Mouse (Mus musculus) hindbrain, embryonic 11.5 days (tissue): ENCODE results near the gene Bspry. TPM values are rescaled to one million over a fixed set of nuclear protein-coding genes. Genes with fewer than 3 reads are reported as not detected.
A peak's percentile ranks its signal among the peaks of the same experiment; 100 is the strongest.

Experiments
- ATAC-seq: fragments of 200-750 bp; cut with Nextera tagmentation; 2 replicates; pipeline ENCODE4 v1.8.0; 2017; ENCODE audit warnings: mild to moderate bottlenecking, moderate TSS enrichment, moderate library complexity; ENCODE audit not compliant: low FRiP score
- DNase-seq: peaks from one replicate; pipeline ENCODE4 v3.0.0-alpha.2; 2015; ENCODE audit warnings: low spot score
- H3K27ac ChIP-seq: fragments of 300-500 bp; sonication (generic); 2 replicates; pipeline ENCODE4 v1.5.1; 2014; ENCODE audit warnings: mild to moderate bottlenecking, low read depth, low read length
- H3K27me3 ChIP-seq: fragments of 300-500 bp; sonication (generic); 2 replicates; pipeline ENCODE4 v1.6.1; 2014; ENCODE audit warnings: mild to moderate bottlenecking, low read length, moderate library complexity, mixed read lengths; ENCODE audit not compliant: control insufficient read depth, insufficient read depth
- H3K36me3 ChIP-seq: fragments of 300-500 bp; sonication (generic); 2 replicates; pipeline ENCODE4 v1.6.1; 2014; ENCODE audit warnings: mild to moderate bottlenecking, low read length, moderate library complexity, mixed read lengths; ENCODE audit not compliant: control insufficient read depth, insufficient read depth
- H3K4me1 ChIP-seq: fragments of 300-500 bp; sonication (generic); replicated peaks from 2 replicates; pipeline ENCODE4 v1.6.1; 2014; ENCODE audit warnings: low read length, mixed read lengths; ENCODE audit not compliant: control insufficient read depth, insufficient read depth
- H3K4me2 ChIP-seq: fragments of 300-500 bp; sonication (generic); replicated peaks from 2 replicates; pipeline ENCODE4 v1.6.1; 2014; ENCODE audit warnings: mild to moderate bottlenecking, low read depth, low read length
- H3K4me3 ChIP-seq: fragments of 300-500 bp; sonication (generic); 2 replicates; pipeline ENCODE4 v1.5.1; 2014; ENCODE audit warnings: low read depth, low read length
- H3K9ac ChIP-seq: fragments of 300-500 bp; sonication (generic); 2 replicates; pipeline ENCODE4 v1.6.1; 2014; ENCODE audit warnings: low read depth, low read length
- H3K9me3 ChIP-seq: fragments of 300-500 bp; sonication (generic); 2 replicates; pipeline ENCODE4 v1.6.1; 2016; ENCODE audit warnings: low read length; ENCODE audit not compliant: control insufficient read depth
- WGBS: fragments of 180-500 bp; shearing (Covaris S2); extraction: QIAGEN DNeasy Blood & Tissue Kit; methylation state at CpG from one replicate; pipeline ENCODE4 v1.1.7; 2014; 5-methylcytosine and 5-hydroxymethylcytosine counted together
- polyA plus RNA-seq: library from polyadenylated mRNA; unstranded; fragments of >200 nt; fragmentation: Nextera tagmentation; extraction: Ambion mirVana; gene quantifications from 2 replicates; pipeline ENCODE4 v1.2.1, GENCODE M21; 2014

The Bspry gene
- polyA plus RNA-seq, 1 experiment from 2014 or later = 0.94 TPM

GRCm38 (mm10) chr4:62516079-62516478 lies 36.2 kb downstream of the Bspry start:
- no peak for DNase-seq
- Histone ChIP-seq H3K4me3 (no peak overlapping the region), H3K27me3 (no peaks in the 10 kb centered on the region), H3K9ac (no peak overlapping the region), H3K9me3 (no peaks in the 10 kb centered on the region), H3K36me3 (no peaks in the 10 kb centered on the region), H3K4me1 (peaks cover 3% of the 10 kb centered on the region; the same call in 1 of the 2 replicates), H3K4me2 (no peak overlapping the region), H3K27ac (no peak overlapping the region)
- WGBS = 30% methylated on average over 2 of the region's 2 CpGs
- ATAC-seq = no peak

- no peak for DNase-seq
- Histone ChIP-seq H3K4me3 (no peak overlapping the region), H3K9me3 (no peaks in the 10 kb centered on the region), H3K27me3 (no peaks in the 10 kb centered on the region), H3K4me2 (no peak overlapping the region), H3K27ac (no peak overlapping the region), H3K4me1 (peaks cover 3% of the 10 kb centered on the region; the same call in 1 of the 2 replicates), H3K36me3 (no peaks in the 10 kb centered on the region), H3K9ac (no peak overlapping the region)
- ATAC-seq = no peak
- 92% methylated on average over 1 of the region's 1 CpGs for WGBS
Measured at GRCm38 (mm10) chr4:62516579-62516978, 36.7 kb downstream of the Bspry start.

GRCm38 (mm10) chr4:62517046-62517445 lies 37.2 kb downstream of the Bspry start:
- Histone ChIP-seq H3K27me3 (no peaks in the 10 kb centered on the region), H3K27ac (0 out of 2 replicates have a peak overlapping the region, but pooled peaks have one; percentile 42), H3K36me3 (no peaks in the 10 kb centered on the region), H3K9me3 (no peaks in the 10 kb centered on the region), H3K4me3 (no peak overlapping the region), H3K4me1 (peaks cover 3% of the 10 kb centered on the region; the same call in 1 of the 2 replicates), H3K4me2 (no peak overlapping the region), H3K9ac (no peak overlapping the region)
- DNase-seq = no peak
- WGBS = 92% methylated on average over 8 of the region's 8 CpGs
- no peak for ATAC-seq

- Histone ChIP-seq H3K27ac (0 out of 2 replicates have a peak overlapping the region, but pooled peaks have one; percentile 42), H3K36me3 (no peaks in the 10 kb centered on the region), H3K9me3 (no peaks in the 10 kb centered on the region), H3K4me3 (no peak overlapping the region), H3K4me2 (no peak overlapping the region), H3K9ac (no peak overlapping the region), H3K27me3 (no peaks in the 10 kb centered on the region), H3K4me1 (peaks cover 3% of the 10 kb centered on the region; the same call in 1 of the 2 replicates)
- no peak for ATAC-seq
- 81% methylated on average over 10 of the region's 10 CpGs for WGBS
- no peak for DNase-seq
Measured at GRCm38 (mm10) chr4:62517538-62518415, 37.9 kb downstream of the Bspry start.

GRCm38 (mm10) chr4:62518416-62519121 lies 38.7 kb downstream of the Bspry start:
- Histone ChIP-seq H3K27me3 (no peaks in the 10 kb centered on the region), H3K27ac (no peak overlapping the region), H3K4me2 (peak overlapping the region; percentile 62), H3K36me3 (no peaks in the 10 kb centered on the region), H3K4me1 (peaks cover 3% of the 10 kb centered on the region; the same call in 1 of the 2 replicates), H3K4me3 (peak overlapping the region; percentile 48), H3K9me3 (no peaks in the 10 kb centered on the region), H3K9ac (peak overlapping the region; percentile 68; the same call in 1 of the 2 replicates)
- DNase-seq (peak; percentile 13), ATAC-seq (no peak)
- WGBS = 60% methylated on average over 13 of the region's 13 CpGs

- Histone ChIP-seq H3K4me2 (peak overlapping the region; percentile 62), H3K9ac (peak overlapping the region; percentile 68), H3K27me3 (no peaks in the 10 kb centered on the region), H3K36me3 (no peaks in the 10 kb centered on the region), H3K4me1 (peaks cover 3% of the 10 kb centered on the region; the same call in 1 of the 2 replicates), H3K27ac (peak overlapping the region; percentile 34), H3K9me3 (no peaks in the 10 kb centered on the region), H3K4me3 (peak overlapping the region; percentile 48)
- no peak for DNase-seq
- 3% methylated on average over 26 of the region's 26 CpGs for WGBS
- peak; percentile 80 for ATAC-seq
Measured at GRCm38 (mm10) chr4:62519122-62519848, 39.4 kb downstream of the Bspry start.

GRCm38 (mm10) chr4:62519849-62520233 lies 40.0 kb downstream of the Bspry start, which contains the start of gene Alad:
Gene Alad, minus strand, starts transcription at chr4:62519918.
- Histone ChIP-seq H3K27ac (peak within 1 kb of the TSS; percentile 34), H3K9me3 (no peaks in the 10 kb centered on the region)

GRCm38 (mm10) chr4:62520892-62521400 lies 41.1 kb downstream of the Bspry start:
- WGBS = 92% methylated on average over 2 of the region's 2 CpGs
- no peak overlapping the region for H3K27ac ChIP-seq
- DNase-seq = no peak
- no peak overlapping the region for H3K4me2 ChIP-seq
- H3K36me3 ChIP-seq = no peaks in the 10 kb centered on the region
- no peak for ATAC-seq
- H3K27me3 ChIP-seq = no peaks in the 10 kb centered on the region
- H3K4me1 ChIP-seq = peaks cover 3% of the 10 kb centered on the region; the same call in 1 of the 2 replicates
- no peaks in the 10 kb centered on the region for H3K9me3 ChIP-seq
- no peak overlapping the region for H3K4me3 ChIP-seq
- no peak overlapping the region for H3K9ac ChIP-seq

More at GRCm38 (mm10) chr4:62519849-62520233, 40.0 kb downstream of the Bspry start, which contains the start of gene Alad:
- Histone ChIP-seq H3K9ac (peak within 1 kb of the TSS; percentile 68), H3K4me3 (peak within 1 kb of the TSS; percentile 48), H3K27me3 (no peaks in the 10 kb centered on the region), H3K36me3 (no peaks in the 10 kb centered on the region), H3K4me2 (peak within 1 kb of the TSS; percentile 62), H3K4me1 (peaks cover 3% of the 10 kb centered on the region; the same call in 1 of the 2 replicates)
- ATAC-seq (peak; percentile 88), DNase-seq (peak; percentile 89)
- 0% methylated on average over 18 of the region's 37 CpGs for WGBS
